Mouse (Mus musculus) lung, adult 18-20 months (tissue): Measurements from ENCODE around the gene Tmem91.

Source experiments
- DNase-seq, 2 experiments: peaks; one replicate each; pipeline ENCODE4 v3.0.0; 2022; ENCODE audit warnings: mixed read lengths in 2 of 2

Tmem91 gene

DNA sequence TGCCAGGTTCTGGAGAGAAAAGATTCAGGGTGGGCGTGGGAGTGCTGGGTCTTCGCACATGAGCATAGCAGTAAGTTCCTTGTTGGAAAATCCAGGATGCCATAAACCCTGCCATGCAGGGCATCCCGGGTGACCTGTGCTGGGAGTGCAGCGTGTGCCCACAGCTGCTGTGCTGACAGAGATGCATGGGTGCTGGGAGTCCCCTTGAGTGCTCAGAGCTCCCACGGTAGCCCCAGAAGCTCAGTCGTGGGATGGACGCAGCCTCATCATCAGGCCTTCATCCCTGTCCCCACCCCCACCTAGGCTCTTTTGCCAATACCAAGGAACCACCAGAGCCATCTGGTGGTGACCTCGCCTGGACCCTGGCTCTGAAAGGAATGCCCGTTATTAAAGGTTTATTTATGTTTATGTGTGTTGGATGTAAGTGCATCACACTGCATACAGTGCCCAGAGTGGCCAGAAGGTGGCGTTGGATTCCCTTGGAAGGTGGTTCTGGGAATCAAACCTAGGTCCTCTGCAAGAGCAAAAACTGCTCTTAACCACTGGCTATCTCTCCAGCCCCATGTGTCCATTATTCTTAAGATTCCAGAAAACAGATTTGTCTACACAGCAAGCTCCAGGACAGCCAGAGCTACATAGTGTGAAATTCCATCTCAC lies 49.2 kb downstream of the Tmem91 start:
- no peak for DNase-seq

DNA sequence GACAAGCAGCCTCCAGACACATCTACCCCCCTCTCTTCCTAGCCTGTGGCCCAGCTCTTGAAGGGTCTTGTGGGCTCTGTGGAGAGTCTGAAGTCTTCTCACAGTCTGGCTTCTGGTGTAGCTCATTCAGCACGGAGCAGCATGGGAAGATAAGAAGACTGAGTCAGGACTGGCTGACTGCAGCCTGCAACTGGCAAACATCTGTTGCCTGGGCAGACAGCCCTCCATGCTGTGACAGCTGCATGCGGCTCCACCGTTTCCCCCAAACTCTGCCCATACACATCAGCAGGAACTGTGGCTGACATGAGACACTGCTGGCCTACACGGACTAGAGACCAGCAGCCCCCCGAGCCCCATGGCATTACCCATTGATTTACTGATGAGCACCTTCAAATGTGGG lies 50.1 kb downstream of the Tmem91 start:
- DNase-seq = no peak

DNA sequence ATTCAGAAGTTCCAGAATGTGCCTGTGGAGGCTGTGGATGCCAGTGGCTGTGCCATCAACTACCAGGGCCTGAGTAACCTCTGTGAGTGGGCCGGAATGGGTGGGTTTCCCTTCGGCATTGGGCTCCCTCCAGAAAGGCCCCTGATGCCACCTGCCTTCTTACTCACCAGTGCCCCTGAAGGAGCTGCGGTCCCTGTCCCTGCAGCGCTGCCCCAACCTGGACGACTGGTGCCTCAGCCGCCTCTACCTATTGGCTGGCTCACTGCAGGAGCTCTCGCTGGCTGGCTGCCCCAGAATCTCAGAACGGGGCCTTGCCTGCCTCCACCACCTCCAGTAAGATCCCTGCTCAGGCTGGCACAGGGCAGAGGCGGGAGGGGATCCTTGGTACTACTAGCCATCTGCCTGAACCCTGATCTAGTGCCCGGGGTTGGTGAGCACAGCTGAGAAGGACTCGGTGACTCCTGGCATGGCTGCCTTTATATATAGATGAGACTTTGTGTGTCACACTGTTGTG lies 51.1 kb downstream of the Tmem91 start:
- no peak for DNase-seq

DNA sequence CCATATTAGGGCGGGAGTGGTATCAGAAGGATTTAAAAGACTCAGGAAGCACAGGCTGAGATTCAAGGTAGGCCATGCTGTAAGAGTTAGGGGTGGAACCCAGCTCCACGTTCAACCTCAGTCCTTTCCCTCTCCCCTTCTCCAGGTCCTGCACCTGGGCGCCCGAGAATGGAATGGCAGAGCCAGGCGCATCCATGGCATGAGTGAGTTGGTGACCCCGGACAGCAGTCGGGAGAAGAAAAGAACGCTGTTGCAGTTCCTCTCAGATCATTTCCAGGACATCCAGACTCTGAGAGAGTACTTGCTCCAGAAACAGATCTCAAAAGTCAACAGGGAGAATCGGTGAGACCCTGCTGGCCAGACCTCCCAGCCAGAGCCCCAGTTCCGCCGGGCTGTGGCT lies 54.2 kb downstream of the Tmem91 start:
- no peak for DNase-seq

DNA sequence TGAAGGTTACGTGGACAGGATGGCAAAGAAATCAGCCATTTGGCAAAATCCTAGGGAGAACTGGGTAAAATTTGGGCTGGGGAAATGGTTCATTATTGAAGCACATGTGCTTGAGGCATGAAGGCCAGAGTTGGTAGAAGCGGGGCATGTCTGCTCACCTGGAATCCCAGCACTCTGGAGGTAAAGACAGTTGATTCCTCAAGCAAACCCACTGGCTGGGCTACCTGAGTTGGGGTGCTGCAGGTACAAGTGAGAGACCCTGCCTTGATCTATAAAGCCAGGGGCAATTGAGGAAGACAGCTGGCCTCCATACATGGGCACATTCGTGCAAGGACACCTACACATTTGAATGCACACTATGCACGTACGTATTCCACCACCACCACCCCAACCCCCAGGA lies 54.9 kb downstream of the Tmem91 start:
- DNase-seq = no peak

DNA sequence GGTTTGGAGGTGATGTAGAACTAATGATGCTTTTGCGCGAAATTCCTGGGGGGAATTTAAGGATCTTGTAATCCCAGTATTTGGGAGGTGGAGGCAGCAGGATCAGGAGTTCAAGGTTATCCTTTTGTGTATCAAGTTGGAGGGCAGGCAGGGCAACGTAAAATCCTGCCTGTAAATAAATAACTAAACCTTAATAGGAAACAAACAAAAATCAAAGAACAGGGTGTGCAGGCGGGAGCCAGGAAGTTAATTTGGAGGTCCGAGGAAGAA lies 55.3 kb downstream of the Tmem91 start:
- no peak for DNase-seq
